Mouse (Mus musculus): Measurements from ENCODE around the gene Flrt1. TPM values are rescaled to one million over a fixed set of nuclear protein-coding genes. Genes with fewer than 3 reads are reported as not detected.

The Flrt1 gene
- polyA plus RNA-seq, 1 experiment from 2014 or later, result 13.3 TPM

- H3K4me2 ChIP-seq (ENCODE audit: low read depth, low read length), result no peak overlapping the region
- no peaks in the 10 kb centered on the region for H3K36me3 ChIP-seq (ENCODE audit: control insufficient read depth, insufficient read depth, low read length)
- H3K4me3 ChIP-seq (ENCODE audit: low read depth, low read length), result no peak overlapping the region
- peaks cover 29% of the 10 kb centered on the region for H3K4me1 ChIP-seq (ENCODE audit: control insufficient read depth, insufficient read depth, low read length)
- WGBS, result 93% methylated on average over 6 of the region's 6 CpGs
- no peak overlapping the region for H3K27ac ChIP-seq (ENCODE audit: low read depth, low read length)
- ATAC-seq (ENCODE audit: low read depth), result no peak
- no peak overlapping the region for H3K9ac ChIP-seq (replicated peaks; ENCODE audit: low read depth, low read length)
- H3K27me3 ChIP-seq (ENCODE audit: control insufficient read depth, insufficient read depth, low read length), result no peaks in the 10 kb centered on the region
- no peaks in the 10 kb centered on the region for H3K9me3 ChIP-seq (ENCODE audit: control insufficient read depth, low read length)
Observed at GRCm38 (mm10) chr19:7111309-7111708, 5.8 kb upstream of the Flrt1 start.

GRCm38 (mm10) chr19:7110875-7111274 is 5.3 kb upstream of the Flrt1 start:
- Histone ChIP-seq H3K9me3 (ENCODE audit: control insufficient read depth, low read length) (no peaks in the 10 kb centered on the region), H3K4me2 (ENCODE audit: low read depth, low read length) (no peak overlapping the region), H3K27me3 (ENCODE audit: control insufficient read depth, insufficient read depth, low read length) (no peaks in the 10 kb centered on the region), H3K4me1 (ENCODE audit: control insufficient read depth, insufficient read depth, low read length) (peaks cover 30% of the 10 kb centered on the region), H3K9ac (replicated peaks; ENCODE audit: low read depth, low read length) (no peak overlapping the region), H3K4me3 (ENCODE audit: low read depth, low read length) (no peak overlapping the region), H3K36me3 (ENCODE audit: control insufficient read depth, insufficient read depth, low read length) (no peaks in the 10 kb centered on the region), H3K27ac (ENCODE audit: low read depth, low read length) (no peak overlapping the region)
- 47% methylated on average over 6 of the region's 6 CpGs for WGBS
- ATAC-seq (ENCODE audit: low read depth), result no peak

GRCm38 (mm10) chr19:7110097-7110496 is 4.6 kb upstream of the Flrt1 start:
- 7% methylated on average over 5 of the region's 5 CpGs for WGBS
- H3K4me3 ChIP-seq (ENCODE audit: low read depth, low read length), result no peak overlapping the region
- no peaks in the 10 kb centered on the region for H3K9me3 ChIP-seq (ENCODE audit: control insufficient read depth, low read length)
- ATAC-seq (ENCODE audit: low read depth), result no peak
- no peak overlapping the region for H3K27ac ChIP-seq (ENCODE audit: low read depth, low read length)
- no peak overlapping the region for H3K4me2 ChIP-seq (ENCODE audit: low read depth, low read length)
- no peaks in the 10 kb centered on the region for H3K27me3 ChIP-seq (ENCODE audit: control insufficient read depth, insufficient read depth, low read length)
- H3K36me3 ChIP-seq (ENCODE audit: control insufficient read depth, insufficient read depth, low read length), result no peaks in the 10 kb centered on the region
- H3K4me1 ChIP-seq (ENCODE audit: control insufficient read depth, insufficient read depth, low read length), result peaks cover 35% of the 10 kb centered on the region
- H3K9ac ChIP-seq (replicated peaks; ENCODE audit: low read depth, low read length), result no peak overlapping the region

- H3K27me3 ChIP-seq (ENCODE audit: control insufficient read depth, insufficient read depth, low read length), result no peaks in the 10 kb centered on the region
- H3K4me3 ChIP-seq (ENCODE audit: low read depth, low read length), result no peak overlapping the region
- WGBS, result 54% methylated on average over 6 of the region's 6 CpGs
- peaks cover 41% of the 10 kb centered on the region for H3K4me1 ChIP-seq (ENCODE audit: control insufficient read depth, insufficient read depth, low read length)
- no peak for ATAC-seq (ENCODE audit: low read depth)
- no peaks in the 10 kb centered on the region for H3K36me3 ChIP-seq (ENCODE audit: control insufficient read depth, insufficient read depth, low read length)
- H3K4me2 ChIP-seq (ENCODE audit: low read depth, low read length), result no peak overlapping the region
- H3K9ac ChIP-seq (replicated peaks; ENCODE audit: low read depth, low read length), result no peak overlapping the region
- no peaks in the 10 kb centered on the region for H3K9me3 ChIP-seq (ENCODE audit: control insufficient read depth, low read length)
- H3K27ac ChIP-seq (ENCODE audit: low read depth, low read length), result no peak overlapping the region
Observed at GRCm38 (mm10) chr19:7108114-7108905, 2.8 kb upstream of the Flrt1 start.

DNA sequence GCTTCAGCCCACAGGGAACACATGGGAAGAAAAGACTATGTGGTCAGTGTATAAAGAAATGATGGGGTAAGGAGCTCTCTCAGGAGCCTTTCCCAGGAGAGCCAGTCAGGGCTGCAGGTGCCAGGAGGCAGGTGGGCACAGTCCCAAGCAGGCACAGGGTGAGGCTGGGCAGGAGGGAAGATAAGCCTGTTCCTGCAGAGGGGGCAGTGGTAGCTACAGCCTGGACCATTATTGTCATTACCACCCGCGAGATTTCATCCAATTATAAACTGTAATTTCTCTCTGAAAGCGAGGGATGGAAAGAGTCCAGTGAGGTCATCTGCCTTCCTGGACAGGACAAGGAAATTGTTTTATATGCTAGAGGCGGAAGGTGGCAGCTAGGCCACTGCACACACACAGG is 1.6 kb upstream of the Flrt1 start:
- Histone ChIP-seq H3K27ac (ENCODE audit: low read depth, low read length) (no peak overlapping the region), H3K4me1 (ENCODE audit: control insufficient read depth, insufficient read depth, low read length) (peaks cover 50% of the 10 kb centered on the region), H3K9me3 (ENCODE audit: control insufficient read depth, low read length) (no peaks in the 10 kb centered on the region), H3K27me3 (ENCODE audit: control insufficient read depth, insufficient read depth, low read length) (no peaks in the 10 kb centered on the region), H3K9ac (replicated peaks; ENCODE audit: low read depth, low read length) (no peak overlapping the region), H3K4me3 (ENCODE audit: low read depth, low read length) (no peak overlapping the region), H3K4me2 (ENCODE audit: low read depth, low read length) (no peak overlapping the region), H3K36me3 (ENCODE audit: control insufficient read depth, insufficient read depth, low read length) (no peaks in the 10 kb centered on the region)
- ATAC-seq (ENCODE audit: low read depth), result no peak
- WGBS, result 77% methylated on average over 4 of the region's 4 CpGs

GRCm38 (mm10) chr19:7106566-7106965 is 1.0 kb upstream of the Flrt1 start:
- Histone ChIP-seq H3K27ac (ENCODE audit: low read depth, low read length) (no peak overlapping the region), H3K4me3 (ENCODE audit: low read depth, low read length) (no peak overlapping the region), H3K27me3 (ENCODE audit: control insufficient read depth, insufficient read depth, low read length) (no peaks in the 10 kb centered on the region), H3K9ac (replicated peaks; ENCODE audit: low read depth, low read length) (no peak overlapping the region), H3K36me3 (ENCODE audit: control insufficient read depth, insufficient read depth, low read length) (no peaks in the 10 kb centered on the region), H3K9me3 (ENCODE audit: control insufficient read depth, low read length) (no peaks in the 10 kb centered on the region), H3K4me2 (ENCODE audit: low read depth, low read length) (no peak overlapping the region), H3K4me1 (ENCODE audit: control insufficient read depth, insufficient read depth, low read length) (peaks cover 56% of the 10 kb centered on the region)
- ATAC-seq (ENCODE audit: low read depth), result no peak
- WGBS, result 81% methylated on average over 2 of the region's 2 CpGs

DNA sequence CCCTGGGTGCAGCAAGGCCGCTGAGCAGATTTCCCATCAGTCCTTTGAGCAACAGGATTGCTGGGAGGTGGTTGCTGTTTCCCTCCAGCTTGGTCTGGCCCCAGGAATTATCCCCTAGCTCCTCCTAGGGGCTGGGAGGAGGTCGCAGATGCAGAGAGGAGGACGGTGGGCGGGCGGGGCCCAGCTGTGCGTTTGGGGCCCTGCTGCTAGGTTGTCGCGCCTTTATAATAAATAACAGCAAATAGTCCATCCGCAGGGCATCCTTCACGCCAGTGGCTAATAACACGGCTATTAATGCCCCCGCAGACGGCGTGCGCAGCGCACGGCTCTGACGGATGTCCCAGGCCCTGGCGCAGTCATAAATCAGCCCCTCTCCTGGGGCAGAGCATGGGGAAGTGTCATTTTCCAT is 1.5 kb downstream of the Flrt1 start:
- Histone ChIP-seq H3K4me2 (ENCODE audit: low read depth, low read length) (peak overlapping the region; percentile 27; the same call in 1 of the 2 replicates), H3K4me1 (ENCODE audit: control insufficient read depth, insufficient read depth, low read length) (peaks cover 44% of the 10 kb centered on the region), H3K36me3 (ENCODE audit: control insufficient read depth, insufficient read depth, low read length) (no peaks in the 10 kb centered on the region), H3K27me3 (ENCODE audit: control insufficient read depth, insufficient read depth, low read length) (no peaks in the 10 kb centered on the region), H3K9ac (replicated peaks; ENCODE audit: low read depth, low read length) (peak overlapping the region; percentile 28; the same call in 1 of the 2 replicates), H3K9me3 (ENCODE audit: control insufficient read depth, low read length) (no peaks in the 10 kb centered on the region), H3K27ac (ENCODE audit: low read depth, low read length) (peak overlapping the region; percentile 48; the same call in 1 of the 2 replicates), H3K4me3 (ENCODE audit: low read depth, low read length) (no peak overlapping the region)
- peak; percentile 68 for ATAC-seq (ENCODE audit: low read depth)
- WGBS, result 5% methylated on average over 19 of the region's 19 CpGs

DNA sequence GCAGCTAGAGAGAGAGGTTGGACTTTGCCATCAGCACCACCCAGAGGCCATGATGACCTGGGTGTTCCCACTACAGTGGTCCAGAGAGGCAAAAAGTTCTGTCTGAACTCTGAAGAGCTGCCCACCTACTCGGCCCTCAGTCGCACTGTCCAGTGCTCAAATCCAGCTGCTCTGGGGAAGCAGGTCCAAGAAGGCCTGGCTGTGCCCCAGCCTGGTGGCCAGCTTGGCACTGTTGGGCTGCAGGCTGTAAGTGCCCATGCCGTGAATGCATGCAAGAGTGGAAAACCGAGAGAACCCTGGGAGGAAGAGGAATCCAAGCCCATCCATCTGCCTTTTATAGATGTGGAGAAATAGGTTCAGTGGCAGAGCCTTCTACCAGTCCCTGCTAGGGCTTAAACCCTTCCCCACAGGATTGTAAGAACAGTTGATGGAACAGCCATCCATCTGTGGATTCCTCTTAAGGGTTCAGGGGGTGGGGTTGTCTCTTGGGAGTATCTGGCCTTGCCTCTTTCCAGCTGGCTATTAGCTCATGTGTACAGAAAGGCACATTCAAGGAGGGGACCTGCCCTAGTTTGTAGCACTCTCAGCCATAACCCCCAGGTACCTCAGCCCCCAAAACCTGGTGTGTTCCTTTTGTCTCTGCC is 2.1 kb downstream of the Flrt1 start:
- Histone ChIP-seq H3K4me3 (ENCODE audit: low read depth, low read length) (no peak overlapping the region), H3K36me3 (ENCODE audit: control insufficient read depth, insufficient read depth, low read length) (no peaks in the 10 kb centered on the region), H3K4me1 (ENCODE audit: control insufficient read depth, insufficient read depth, low read length) (peaks cover 44% of the 10 kb centered on the region), H3K9me3 (ENCODE audit: control insufficient read depth, low read length) (no peaks in the 10 kb centered on the region), H3K9ac (replicated peaks; ENCODE audit: low read depth, low read length) (peak overlapping the region; percentile 28; the same call in 1 of the 2 replicates), H3K27ac (ENCODE audit: low read depth, low read length) (peak overlapping the region; percentile 48), H3K4me2 (ENCODE audit: low read depth, low read length) (peak overlapping the region; percentile 27; the same call in 1 of the 2 replicates), H3K27me3 (ENCODE audit: control insufficient read depth, insufficient read depth, low read length) (no peaks in the 10 kb centered on the region)
- 48% methylated on average over 4 of the region's 4 CpGs for WGBS
- no peak; the same call in 1 of the 2 replicates for ATAC-seq (ENCODE audit: low read depth)

GRCm38 (mm10) chr19:7102039-7102438 is 3.5 kb downstream of the Flrt1 start:
- Histone ChIP-seq H3K4me1 (ENCODE audit: control insufficient read depth, insufficient read depth, low read length) (peaks cover 41% of the 10 kb centered on the region), H3K27me3 (ENCODE audit: control insufficient read depth, insufficient read depth, low read length) (no peaks in the 10 kb centered on the region), H3K4me2 (ENCODE audit: low read depth, low read length) (no peak overlapping the region), H3K4me3 (ENCODE audit: low read depth, low read length) (no peak overlapping the region), H3K9me3 (ENCODE audit: control insufficient read depth, low read length) (no peaks in the 10 kb centered on the region), H3K27ac (ENCODE audit: low read depth, low read length) (no peak overlapping the region), H3K9ac (replicated peaks; ENCODE audit: low read depth, low read length) (no peak overlapping the region), H3K36me3 (ENCODE audit: control insufficient read depth, insufficient read depth, low read length) (no peaks in the 10 kb centered on the region)
- no peak for ATAC-seq (ENCODE audit: low read depth)
- 45% methylated on average over 10 of the region's 10 CpGs for WGBS
